Mouse (Mus musculus) Muller cell, postnatal 12 days (primary cell): ENCODE results near the gene Coq5.
A peak's percentile ranks its signal among the peaks of the same experiment; 100 is the strongest.
"Not testable (repeated sequence)": the region's sequence is repeated elsewhere in the genome, so short reads cannot be mapped to it uniquely, and the experiment has no call there.

Source experiments
- DNase-seq: peaks from one replicate; pipeline ENCODE4 v3.0.0-alpha.2; 2015; ENCODE audit errors: inconsistent ontology term

Coq5 gene

DNA sequence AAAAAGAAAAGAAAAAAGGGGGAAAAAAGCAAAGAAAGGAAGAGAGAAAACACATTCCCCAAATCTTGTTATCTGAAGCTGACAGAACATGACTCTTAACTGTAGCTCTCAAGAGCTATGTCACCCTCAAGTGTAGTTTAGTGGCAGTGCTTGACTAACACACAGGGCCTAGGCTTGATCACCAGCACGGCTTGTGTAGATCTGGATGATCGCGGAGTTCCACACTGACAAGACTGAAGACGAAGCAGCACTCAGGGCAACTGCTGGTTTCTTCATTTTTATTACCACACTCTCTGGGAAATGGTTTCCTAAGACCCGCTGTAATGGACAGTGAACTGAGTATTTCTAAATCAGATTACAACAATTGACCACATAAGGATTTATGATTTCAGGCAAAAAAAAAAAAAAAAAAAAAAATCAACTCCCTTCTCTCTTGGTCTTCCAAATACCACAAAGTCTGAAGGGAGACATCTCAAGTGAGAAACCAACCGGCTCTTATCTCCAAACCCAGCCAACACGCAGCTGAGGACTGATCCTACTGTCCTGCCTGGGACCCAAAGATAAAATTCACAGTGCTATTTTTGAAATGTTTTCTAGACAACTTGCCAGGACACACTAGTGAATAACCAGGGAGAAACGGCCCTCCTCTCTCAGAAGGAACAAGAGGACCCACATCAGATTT, 12.5 kb upstream of the Coq5 start:
- no peak for DNase-seq

DNA sequence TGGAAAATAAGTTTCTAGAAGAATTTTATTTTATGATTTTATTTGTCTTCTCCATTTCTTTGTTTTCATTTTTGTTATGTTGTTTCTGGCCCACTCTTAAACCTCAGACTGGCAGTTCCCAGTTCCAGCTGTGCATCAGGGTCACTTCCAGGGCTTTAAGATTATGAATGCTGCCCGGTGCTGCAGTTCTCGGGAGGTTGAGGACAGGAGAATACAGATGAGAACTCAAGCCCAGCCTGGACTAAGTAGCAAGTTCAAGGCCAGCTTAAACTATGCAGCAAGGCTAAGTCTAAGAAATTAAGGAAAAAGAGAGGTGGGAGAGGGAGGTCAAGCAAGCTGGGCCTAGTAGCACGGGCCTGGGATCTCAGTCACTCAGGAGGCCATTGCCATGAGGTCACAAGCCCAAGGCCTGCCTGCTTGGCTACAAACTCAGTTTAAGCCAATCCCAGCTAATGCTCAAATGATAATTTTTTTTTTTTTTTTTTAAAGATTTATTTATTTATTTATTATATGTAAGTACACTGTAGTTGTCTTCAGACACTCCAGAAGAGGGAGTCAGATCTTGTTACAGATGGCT, 11.9 kb upstream of the Coq5 start:
- DNase-seq: no peak

- no peak for DNase-seq
These were observed 11.2 kb upstream of the Coq5 start for GRCm38 (mm10) chr5:115268266-115268665.

DNA sequence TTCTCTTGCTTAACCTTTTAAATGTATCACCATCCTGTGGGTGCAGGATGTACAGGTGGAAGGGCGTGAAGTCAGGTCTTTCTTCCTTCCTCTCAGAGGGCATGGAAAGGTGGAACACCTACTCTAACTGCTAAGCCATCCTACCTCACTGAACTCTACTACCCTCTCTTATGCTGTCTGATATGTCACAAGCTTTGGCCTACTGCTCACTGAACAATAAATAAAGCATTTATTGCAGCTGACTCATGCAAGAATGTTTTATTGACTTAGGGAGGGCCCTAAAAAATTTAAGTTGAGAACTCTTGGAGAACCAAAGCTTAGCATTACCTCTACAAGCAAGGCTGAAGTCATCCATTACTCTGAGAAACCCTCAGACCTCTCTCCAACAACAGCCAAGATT, 9.5 kb upstream of the Coq5 start:
- DNase-seq: no peak

DNA sequence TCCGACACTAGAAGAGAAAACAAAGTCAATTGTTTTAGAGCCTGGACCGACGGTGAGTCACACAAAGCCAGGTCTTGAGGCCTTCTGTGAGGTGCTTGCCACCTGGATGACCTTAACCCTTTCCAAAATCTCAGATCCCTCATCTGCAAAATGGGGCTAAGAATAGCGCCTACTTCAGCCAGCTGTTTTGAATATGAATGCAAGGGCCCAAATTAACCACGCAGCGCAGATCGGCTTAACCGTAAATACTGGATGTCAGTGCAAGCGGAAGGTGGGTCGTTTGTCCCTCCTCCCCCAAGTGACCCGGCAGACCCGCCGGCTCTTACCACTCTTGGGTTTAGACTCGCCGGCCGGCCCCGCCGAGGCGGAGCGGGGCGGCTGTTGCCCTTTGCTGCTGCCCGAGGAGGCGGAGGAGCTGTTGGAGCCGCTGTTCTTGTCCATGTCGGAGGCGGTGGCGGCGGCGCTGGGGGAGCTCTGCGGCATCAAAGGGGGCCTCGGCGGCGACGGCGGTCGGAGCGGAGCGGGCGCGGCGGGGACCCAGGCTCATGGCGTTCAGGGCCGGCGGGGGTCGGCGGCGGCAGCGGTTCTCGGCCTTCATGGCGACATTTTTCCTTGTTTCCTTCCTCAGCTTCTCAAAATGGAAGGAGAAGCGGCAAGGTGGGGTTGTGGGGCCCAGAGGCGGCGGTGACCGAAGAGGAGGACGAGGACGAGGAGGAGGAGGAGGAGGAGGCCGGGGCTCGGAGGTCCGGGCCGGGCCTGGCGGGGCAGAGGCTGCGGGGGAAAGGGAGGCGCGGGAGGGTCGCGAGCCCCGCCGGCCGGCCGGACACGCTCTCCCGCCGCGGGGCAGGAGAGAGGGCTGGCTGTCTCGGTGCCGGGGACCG, 7.3 kb upstream of the Coq5 start:
- peak; percentile 61 for DNase-seq

GRCm38 (mm10) chr5:115272812-115273548, 6.5 kb upstream of the Coq5 start, which contains the start of gene Rnf10:
Gene Rnf10 (minus strand): TSS chr5:115272898.
- peak; percentile 95 for DNase-seq

- no peak for DNase-seq
These were observed 5.8 kb upstream of the Coq5 start for GRCm38 (mm10) chr5:115273549-115274135.

DNA sequence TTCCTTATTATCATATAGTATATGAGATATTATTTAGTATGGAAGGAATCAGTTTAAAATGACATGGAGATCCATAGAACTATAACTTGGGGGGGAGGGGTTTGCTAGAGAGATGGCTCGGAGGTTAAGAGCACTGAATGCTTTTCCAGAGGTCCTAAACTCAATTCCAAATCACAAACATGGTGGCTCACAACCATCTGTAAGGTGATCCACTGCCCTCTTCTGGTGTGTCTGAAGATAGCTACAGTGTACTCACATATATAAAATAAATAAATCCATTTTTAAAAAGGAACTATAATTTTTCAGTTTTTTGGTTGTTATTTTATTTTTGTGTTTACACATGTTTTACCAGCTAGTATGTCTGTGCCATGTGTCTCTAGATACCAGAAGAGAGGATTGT, 5.1 kb upstream of the Coq5 start:
- no peak for DNase-seq

DNA sequence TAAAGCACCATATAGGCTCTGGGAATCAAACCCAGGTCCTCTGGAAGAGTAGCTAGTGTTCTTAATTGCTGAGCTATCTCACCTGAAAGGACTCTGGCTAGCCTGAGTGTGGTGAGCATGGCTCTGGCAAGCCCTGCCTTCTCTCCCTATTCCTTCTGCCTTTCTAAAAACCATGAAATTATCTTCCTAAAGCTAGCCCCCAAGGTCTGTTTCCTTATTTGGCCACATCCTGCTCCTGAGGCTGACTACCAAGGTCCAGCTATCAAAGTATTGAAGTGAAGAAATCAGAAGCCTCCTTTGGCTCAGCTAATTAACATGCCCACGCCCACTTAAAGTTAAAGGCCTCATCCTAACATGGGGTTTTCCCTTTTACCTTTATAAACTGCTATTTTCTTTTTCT, 4.7 kb upstream of the Coq5 start:
- no peak for DNase-seq

DNA sequence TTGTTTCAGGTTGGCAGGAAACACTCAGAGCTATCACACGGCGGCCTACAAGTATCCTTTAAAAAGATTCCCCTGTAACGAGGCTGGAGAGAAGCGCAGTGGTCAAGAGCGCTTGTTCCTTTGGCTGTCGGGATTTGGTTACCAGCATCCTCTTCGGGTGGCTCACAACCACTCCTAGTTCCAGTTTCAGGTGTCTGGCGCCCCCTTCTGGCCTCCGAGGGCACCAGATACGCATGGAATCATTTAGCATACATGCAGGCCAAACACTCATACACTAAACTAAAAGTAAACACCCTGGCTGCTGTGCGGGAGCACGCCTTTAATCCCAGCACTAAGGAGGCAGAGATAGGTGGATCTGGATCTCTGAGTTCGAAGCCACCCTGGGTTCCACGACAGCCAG, 3.5 kb upstream of the Coq5 start:
- DNase-seq: no peak

DNA sequence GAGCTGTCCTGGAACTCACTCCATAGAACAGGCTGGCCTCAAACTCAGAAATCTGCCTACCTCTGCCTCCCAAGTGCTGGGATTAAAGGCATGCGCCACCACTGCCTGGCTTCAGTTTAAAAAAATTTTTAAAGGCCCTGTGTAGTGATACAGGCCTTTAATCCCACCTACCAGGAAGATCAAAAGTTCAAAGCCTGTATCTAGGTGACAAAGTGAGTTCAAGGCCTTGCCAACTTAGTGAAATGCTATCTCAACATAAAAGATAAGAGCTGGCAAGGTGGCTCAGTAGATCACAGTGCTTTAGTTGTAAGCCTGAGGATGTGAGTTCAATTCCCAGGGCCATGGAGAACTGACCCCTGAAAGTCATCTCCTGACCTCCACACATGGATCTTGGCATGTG, 1.4 kb upstream of the Coq5 start:
- DNase-seq: no peak

- DNase-seq: no peak
These were observed 681 bp upstream of the Coq5 start for GRCm38 (mm10) chr5:115278785-115279184.

DNA sequence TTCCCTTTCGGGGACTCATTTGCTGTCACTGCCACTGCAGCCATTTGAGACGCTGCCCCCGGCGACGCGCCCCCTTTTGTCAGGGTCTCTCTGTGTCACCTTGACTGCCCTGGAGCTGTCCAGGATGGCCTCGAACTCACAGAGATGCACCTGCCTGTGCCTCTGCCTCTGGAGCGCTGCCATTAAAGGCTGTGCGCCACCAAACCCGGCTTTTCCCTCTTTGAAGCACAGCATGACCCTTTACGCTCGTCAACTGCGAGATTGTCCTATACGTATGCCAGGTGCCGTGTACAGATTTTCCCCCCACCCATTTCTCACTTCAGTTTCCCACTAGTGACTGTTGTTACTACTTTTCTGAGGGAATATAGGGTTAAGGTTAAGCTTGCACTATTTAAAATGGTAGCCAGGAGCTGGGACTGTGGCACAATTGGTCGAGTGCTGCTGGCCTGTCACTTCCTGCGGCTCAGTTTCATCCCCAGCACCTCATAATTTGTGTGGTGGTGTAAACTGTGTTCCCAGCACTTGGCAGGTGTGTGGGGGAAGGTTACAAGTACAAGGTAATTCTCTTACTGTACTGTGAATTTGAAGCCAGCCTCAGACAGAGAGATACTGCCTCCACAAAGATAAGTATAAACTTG, 703 bp downstream of the Coq5 start:
- no peak for DNase-seq

- DNase-seq: no peak
These were observed 5.3 kb downstream of the Coq5 start for GRCm38 (mm10) chr5:115284735-115285134.

- DNase-seq: no peak
These were observed 14.7 kb downstream of the Coq5 start for GRCm38 (mm10) chr5:115294173-115294572.

- no peak for DNase-seq
These were observed 16.9 kb downstream of the Coq5 start for GRCm38 (mm10) chr5:115296347-115296746.

GRCm38 (mm10) chr5:115300035-115300744, 20.7 kb downstream of the Coq5 start:
- peak; percentile 92 for DNase-seq

GRCm38 (mm10) chr5:115300792-115301614, 21.5 kb downstream of the Coq5 start, which contains the start of gene Dynll1:
Gene Dynll1 (minus strand): TSS chr5:115300999.
- DNase-seq: peak; percentile 98

DNA sequence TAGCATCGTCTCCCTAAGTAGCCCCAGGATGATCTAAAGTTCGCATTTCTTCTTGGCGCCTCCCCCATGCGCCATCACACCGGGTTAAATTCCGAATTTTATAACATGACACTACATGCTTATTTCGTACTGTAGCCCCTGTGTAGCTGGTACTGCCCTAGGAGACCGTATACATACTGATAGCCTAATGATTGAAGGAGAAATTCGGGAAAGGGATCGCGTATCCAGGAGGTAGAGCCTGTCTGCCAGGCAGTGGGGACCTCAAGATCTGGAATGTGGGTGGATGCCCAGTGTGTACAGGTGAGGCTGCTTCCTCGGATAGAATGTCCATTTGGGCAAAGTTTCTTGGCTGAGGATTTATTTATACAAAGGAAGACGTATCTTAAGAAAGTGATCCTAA, 22.1 kb downstream of the Coq5 start:
- no peak for DNase-seq

DNA sequence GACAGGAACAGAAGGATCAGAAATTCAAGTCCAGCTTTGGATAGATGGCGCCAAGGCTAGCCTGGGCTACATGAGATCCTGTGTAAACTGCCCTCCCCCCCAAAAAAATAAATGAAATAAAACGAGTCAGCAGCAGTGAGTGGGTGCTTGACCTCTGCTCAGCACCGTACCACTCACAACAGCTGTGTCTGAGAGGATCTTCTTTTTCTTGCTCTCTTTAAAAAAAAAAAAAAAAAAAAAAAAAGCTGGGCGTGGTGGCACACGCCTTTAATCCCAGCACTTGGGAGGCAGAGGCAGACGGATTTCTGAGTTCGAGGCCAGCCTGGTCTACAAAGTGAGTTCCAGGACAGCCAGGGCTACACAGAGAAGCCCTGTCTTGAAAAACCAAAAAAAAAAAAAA, 22.7 kb downstream of the Coq5 start:
- not testable (repeated sequence) for DNase-seq
